Mouse (Mus musculus): ENCODE results near the gene 4931406P16Rik. TPM values are rescaled to one million over a fixed set of nuclear protein-coding genes. Genes with fewer than 3 reads are reported as not detected.
"Not testable (repeated sequence)": the region's sequence is repeated elsewhere in the genome, so short reads cannot be mapped to it uniquely, and the experiment has no call there.

4931406P16Rik gene
- polyA plus RNA-seq, 1 experiment: 32.8 TPM

GRCm38 (mm10) chr7:34216474-34216873 lies 96.9 kb downstream of the 4931406P16Rik start:
- Histone ChIP-seq H3K27ac (ENCODE audit: insufficient read depth, low read length) (no peak overlapping the region), H3K4me3 (replicated peaks; ENCODE audit: insufficient read depth, low read depth, low read length) (no peak overlapping the region), H3K27me3 (ENCODE audit: control insufficient read depth, insufficient read depth, low read length) (no peaks in the 10 kb centered on the region), H3K4me1 (ENCODE audit: control insufficient read depth, insufficient read depth, low read length) (no peaks in the 10 kb centered on the region; the same call in 1 of the 2 replicates)
- TF ChIP-seq POLR2A (IDR thresholded peaks at IDR 0.05; ENCODE audit: borderline replicate concordance, insufficient read depth, low read length): no peak
- no peak for TF ChIP-seq CTCF (IDR thresholded peaks at IDR 0.05; ENCODE audit: borderline replicate concordance, insufficient read depth, low read depth, low read length)
- DNase-seq: no peak
- WGBS: 91% methylated on average over 10 of the region's 10 CpGs

- no peak for TF ChIP-seq CTCF (IDR thresholded peaks at IDR 0.05; ENCODE audit: borderline replicate concordance, insufficient read depth, low read depth, low read length)
- no peak for TF ChIP-seq POLR2A (IDR thresholded peaks at IDR 0.05; ENCODE audit: borderline replicate concordance, insufficient read depth, low read length)
- Histone ChIP-seq H3K27me3 (ENCODE audit: control insufficient read depth, insufficient read depth, low read length) (no peaks in the 10 kb centered on the region), H3K4me1 (ENCODE audit: control insufficient read depth, insufficient read depth, low read length) (no peaks in the 10 kb centered on the region; the same call in 1 of the 2 replicates), H3K27ac (ENCODE audit: insufficient read depth, low read length) (no peak overlapping the region), H3K4me3 (replicated peaks; ENCODE audit: insufficient read depth, low read depth, low read length) (no peak overlapping the region)
- 91% methylated on average over 9 of the region's 9 CpGs for WGBS
- DNase-seq: no peak
Measured at GRCm38 (mm10) chr7:34215481-34215880, 97.9 kb downstream of the 4931406P16Rik start.

GRCm38 (mm10) chr7:34214644-34215043 lies 98.7 kb downstream of the 4931406P16Rik start:
- Histone ChIP-seq H3K27me3 (ENCODE audit: control insufficient read depth, insufficient read depth, low read length) (no peaks in the 10 kb centered on the region), H3K27ac (ENCODE audit: insufficient read depth, low read length) (no peak overlapping the region), H3K4me3 (replicated peaks; ENCODE audit: insufficient read depth, low read depth, low read length) (no peak overlapping the region), H3K4me1 (ENCODE audit: control insufficient read depth, insufficient read depth, low read length) (no peaks in the 10 kb centered on the region; the same call in 1 of the 2 replicates)
- WGBS: 32% methylated on average over 8 of the region's 8 CpGs
- TF ChIP-seq POLR2A (IDR thresholded peaks at IDR 0.05; ENCODE audit: borderline replicate concordance, insufficient read depth, low read length) (no peak), CTCF (IDR thresholded peaks at IDR 0.05; ENCODE audit: borderline replicate concordance, insufficient read depth, low read depth, low read length) (no peak)
- no peak for DNase-seq

- WGBS: 89% methylated on average over 7 of the region's 7 CpGs
- TF ChIP-seq POLR2A (IDR thresholded peaks at IDR 0.05; ENCODE audit: borderline replicate concordance, insufficient read depth, low read length) (no peak), CTCF (IDR thresholded peaks at IDR 0.05; ENCODE audit: borderline replicate concordance, insufficient read depth, low read depth, low read length) (no peak)
Measured at GRCm38 (mm10) chr7:34213281-34213680, 100.1 kb downstream of the 4931406P16Rik start.

GRCm38 (mm10) chr7:34208027-34208745 lies 105.2 kb downstream of the 4931406P16Rik start:
- no peak overlapping the region for H3K4me3 ChIP-seq (replicated peaks; ENCODE audit: insufficient read depth, low read depth, low read length)
- no peaks in the 10 kb centered on the region for H3K27me3 ChIP-seq (ENCODE audit: control insufficient read depth, insufficient read depth, low read length)
- DNase-seq: no peak
- WGBS: 90% methylated on average over 9 of the region's 9 CpGs
- TF ChIP-seq CTCF (IDR thresholded peaks at IDR 0.05; ENCODE audit: borderline replicate concordance, insufficient read depth, low read depth, low read length) (peak; percentile 28; the same call in 1 of the 2 replicates), POLR2A (IDR thresholded peaks at IDR 0.05; ENCODE audit: borderline replicate concordance, insufficient read depth, low read length) (no peak)
- no peaks in the 10 kb centered on the region for H3K4me1 ChIP-seq (ENCODE audit: control insufficient read depth, insufficient read depth, low read length)
- H3K27ac ChIP-seq (ENCODE audit: insufficient read depth, low read length): no peak overlapping the region

More at GRCm38 (mm10) chr7:34213281-34213680, 100.1 kb downstream of the 4931406P16Rik start:
- no peak for DNase-seq
- no peak overlapping the region for H3K27ac ChIP-seq (ENCODE audit: insufficient read depth, low read length)
- no peaks in the 10 kb centered on the region; the same call in 1 of the 2 replicates for H3K4me1 ChIP-seq (ENCODE audit: control insufficient read depth, insufficient read depth, low read length)
- H3K27me3 ChIP-seq (ENCODE audit: control insufficient read depth, insufficient read depth, low read length): no peaks in the 10 kb centered on the region
- H3K4me3 ChIP-seq (replicated peaks; ENCODE audit: insufficient read depth, low read depth, low read length): no peak overlapping the region

GRCm38 (mm10) chr7:34206331-34206730 lies 107.0 kb downstream of the 4931406P16Rik start:
- no peaks in the 10 kb centered on the region for H3K4me1 ChIP-seq (ENCODE audit: control insufficient read depth, insufficient read depth, low read length)
- H3K27ac ChIP-seq (ENCODE audit: insufficient read depth, low read length): no peak overlapping the region
- no peak for DNase-seq
- no peak overlapping the region for H3K4me3 ChIP-seq (replicated peaks; ENCODE audit: insufficient read depth, low read depth, low read length)
- 93% methylated on average over 6 of the region's 6 CpGs for WGBS
- H3K27me3 ChIP-seq (ENCODE audit: control insufficient read depth, insufficient read depth, low read length): no peaks in the 10 kb centered on the region
- TF ChIP-seq CTCF (IDR thresholded peaks at IDR 0.05; ENCODE audit: borderline replicate concordance, insufficient read depth, low read depth, low read length) (no peak), POLR2A (IDR thresholded peaks at IDR 0.05; ENCODE audit: borderline replicate concordance, insufficient read depth, low read length) (no peak)

- not testable (repeated sequence) for DNase-seq; H3K27ac ChIP-seq (ENCODE audit: insufficient read depth, low read length); H3K4me1 ChIP-seq (ENCODE audit: control insufficient read depth, insufficient read depth, low read length); H3K27me3 ChIP-seq (ENCODE audit: control insufficient read depth, insufficient read depth, low read length); H3K4me3 ChIP-seq (replicated peaks; ENCODE audit: insufficient read depth, low read depth, low read length)
- 81% methylated on average over 10 of the region's 10 CpGs for WGBS
Measured at GRCm38 (mm10) chr7:34202147-34202546, 111.2 kb downstream of the 4931406P16Rik start.

- TF ChIP-seq POLR2A (IDR thresholded peaks at IDR 0.05; ENCODE audit: borderline replicate concordance, insufficient read depth, low read length) (no peak), CTCF (IDR thresholded peaks at IDR 0.05; ENCODE audit: borderline replicate concordance, insufficient read depth, low read depth, low read length) (no peak)
- no peak overlapping the region for H3K4me3 ChIP-seq (replicated peaks; ENCODE audit: insufficient read depth, low read depth, low read length)
- 97% methylated on average over 2 of the region's 2 CpGs for WGBS
Measured at GRCm38 (mm10) chr7:34200829-34201228, 112.5 kb downstream of the 4931406P16Rik start.

More at GRCm38 (mm10) chr7:34200829-34201228, 112.5 kb downstream of the 4931406P16Rik start:
- no peak for DNase-seq
- no peaks in the 10 kb centered on the region for H3K4me1 ChIP-seq (ENCODE audit: control insufficient read depth, insufficient read depth, low read length)
- H3K27ac ChIP-seq (ENCODE audit: insufficient read depth, low read length): no peak overlapping the region
- no peaks in the 10 kb centered on the region for H3K27me3 ChIP-seq (ENCODE audit: control insufficient read depth, insufficient read depth, low read length)
